ENCODE assay signal across 8 mouse cellular contexts in genomic region chr6:87335091-87335934, GRCm38 (mm10). TPM values are rescaled to one million over a fixed set of nuclear protein-coding genes. Genes with fewer than 3 reads are reported as not detected.
A peak's percentile ranks its signal among the peaks of the same experiment; 100 is the strongest.
DNase-seq lines count a peak whose midpoint lies in the region; ATAC-seq and TF ChIP-seq lines count a peak whose summit lies in the region.

TSS of gene Antxr1 (minus strand) at chr6:87335821.

- H3K4me3 ChIP-seq in embryonic facial prominence, embryonic 10.5 days = peak within 1 kb of the TSS; percentile 83
- H3K4me3 ChIP-seq in heart, adult 2 months = peak within 1 kb of the TSS; percentile 59
- H3K4me3 ChIP-seq in limb, embryonic 14.5 days (replicated peaks; ENCODE audit: low read length) = peak within 1 kb of the TSS; percentile 88
- peak within 1 kb of the TSS; percentile 73 for H3K4me3 ChIP-seq in midbrain, embryonic 16.5 days (ENCODE audit: low read depth, low read length)
- peak within 1 kb of the TSS; percentile 77 for H3K4me3 ChIP-seq in stomach, postnatal 0 days (ENCODE audit: low read depth, low read length)

- under 1% methylated on average over 54 of the region's 54 CpGs for WGBS in embryonic facial prominence, embryonic 10.5 days
- under 1% methylated on average over 53 of the region's 54 CpGs for WGBS in heart, adult 2 months
- under 1% methylated on average over 48 of the region's 54 CpGs for WGBS in limb, embryonic 14.5 days
- WGBS in midbrain, embryonic 16.5 days = under 1% methylated on average over 54 of the region's 54 CpGs
- WGBS in stomach, postnatal 0 days = 1% methylated on average over 54 of the region's 54 CpGs

- H3K4me2 ChIP-seq in limb, embryonic 14.5 days (replicated peaks; ENCODE audit: low read depth, low read length, severe bottlenecking) = peak within 1 kb of the TSS; percentile 75
- peak within 1 kb of the TSS; percentile 98 for H3K4me2 ChIP-seq in midbrain, embryonic 16.5 days (ENCODE audit: low read length)
- H3K4me2 ChIP-seq in stomach, postnatal 0 days (replicated peaks; ENCODE audit: low read depth) = peak within 1 kb of the TSS; percentile 70

- no peaks in the 10 kb centered on the region for H3K36me3 ChIP-seq in embryonic facial prominence, embryonic 10.5 days (replicated peaks)
- no peaks in the 10 kb centered on the region for H3K36me3 ChIP-seq in heart, adult 2 months (ENCODE audit: control insufficient read depth, insufficient read depth, low read length)
- no peaks in the 10 kb centered on the region for H3K36me3 ChIP-seq in limb, embryonic 14.5 days (ENCODE audit: control insufficient read depth, insufficient read depth, low read length)
- no peaks in the 10 kb centered on the region for H3K36me3 ChIP-seq in midbrain, embryonic 16.5 days (ENCODE audit: control insufficient read depth, insufficient read depth, low read length)
- H3K36me3 ChIP-seq in stomach, postnatal 0 days (ENCODE audit: control insufficient read depth, insufficient read depth, low read length) = no peaks in the 10 kb centered on the region

- no peak for TF ChIP-seq EP300 in heart, adult 2 months (IDR thresholded peaks at IDR 0.05; ENCODE audit: insufficient read depth, low read depth, low read length)
- TF ChIP-seq EP300 in stomach, postnatal 0 days (optimal IDR thresholded peaks at IDR 0.05) = peak; percentile 63

- no peaks in the 10 kb centered on the region for H3K79me2 ChIP-seq in heart, adult 2 months (replicated peaks; ENCODE audit: control insufficient read depth, insufficient read depth, low read length)

- TF ChIP-seq CTCF in heart, adult 2 months (IDR thresholded peaks at IDR 0.05) = peak; percentile 67
- TF ChIP-seq CTCF in stomach, postnatal 0 days (IDR thresholded peaks at IDR 0.05; ENCODE audit: low read depth) = peak; percentile 67

- no peaks in the 10 kb centered on the region for H3K9me3 ChIP-seq in embryonic facial prominence, embryonic 10.5 days
- no peaks in the 10 kb centered on the region for H3K9me3 ChIP-seq in limb, embryonic 14.5 days (ENCODE audit: control insufficient read depth, low read length)
- no peaks in the 10 kb centered on the region for H3K9me3 ChIP-seq in midbrain, embryonic 16.5 days (replicated peaks; ENCODE audit: control insufficient read depth, low read length, poor library complexity, severe bottlenecking)
- H3K9me3 ChIP-seq in stomach, postnatal 0 days (ENCODE audit: control insufficient read depth, low read length) = no peaks in the 10 kb centered on the region

- TF ChIP-seq POLR2A in heart, adult 2 months (IDR thresholded peaks at IDR 0.05; ENCODE audit: insufficient read depth, low read depth, low read length) = no peak
- TF ChIP-seq POLR2A in limb, embryonic 14.5 days (IDR thresholded peaks at IDR 0.05; ENCODE audit: borderline replicate concordance, extremely low read depth, insufficient read depth, insufficient read length) = 0 out of 2 replicates have a peak, but pooled peaks have one; percentile 52

- H3K27me3 ChIP-seq in embryonic facial prominence, embryonic 10.5 days (replicated peaks; ENCODE audit: low read depth, poor library complexity, severe bottlenecking) = peaks cover 4% of the 10 kb centered on the region; the same call in 1 of the 2 replicates
- no peaks in the 10 kb centered on the region; the same call in 1 of the 2 replicates for H3K27me3 ChIP-seq in heart, adult 2 months (ENCODE audit: control insufficient read depth, insufficient read depth, low read length)
- no peaks in the 10 kb centered on the region for H3K27me3 ChIP-seq in limb, embryonic 14.5 days (ENCODE audit: control insufficient read depth, insufficient read depth, low read length)
- H3K27me3 ChIP-seq in midbrain, embryonic 16.5 days (ENCODE audit: control insufficient read depth, insufficient read depth, low read depth, low read length) = no peaks in the 10 kb centered on the region
- no peaks in the 10 kb centered on the region for H3K27me3 ChIP-seq in stomach, postnatal 0 days (ENCODE audit: control insufficient read depth, insufficient read depth, low read length)

- peak; percentile 80 for ATAC-seq in limb, embryonic 14.5 days (ENCODE audit: low FRiP score, low read depth)
- peak; percentile 80 for ATAC-seq in midbrain, embryonic 16.5 days
- ATAC-seq in stomach, postnatal 0 days (ENCODE audit: low FRiP score, low TSS enrichment) = peak; percentile 69

- H3K9ac ChIP-seq in heart, adult 2 months (ENCODE audit: low read depth, low read length) = peak within 1 kb of the TSS; percentile 75
- peak within 1 kb of the TSS; percentile 98 for H3K9ac ChIP-seq in limb, embryonic 14.5 days (ENCODE audit: low read depth, low read length, severe bottlenecking)
- peak within 1 kb of the TSS; percentile 79 for H3K9ac ChIP-seq in midbrain, embryonic 16.5 days (ENCODE audit: low read depth, low read length)
- H3K9ac ChIP-seq in stomach, postnatal 0 days (ENCODE audit: low read length) = peak within 1 kb of the TSS; percentile 88

- peak; percentile 20 to 49 for DNase-seq in spleen, postnatal 10 days (ENCODE audit: low spot score in 2 of 2)
- DNase-seq in spleen, postnatal 14 days (ENCODE audit: low spot score in 2 of 2) = no peak
- DNase-seq in embryonic facial prominence, embryonic 10.5 days (ENCODE audit: low spot score) = peak; percentile 78
- DNase-seq in heart, adult 2 months = peak; percentile 66 to 70
- DNase-seq in kidney, adult 18-20 months = peak; percentile 65
- peak; percentile 72 for DNase-seq in limb, embryonic 14.5 days (ENCODE audit: low spot score)
- peak; percentile 64 for DNase-seq in stomach, postnatal 0 days (ENCODE audit: low spot score)

- intact Hi-C loops in heart, adult 2 months (cut with DNase I) = loop anchor here (1.0 kb wide), 1 partner anchor 234 kb away; no protein-coding TSS in a partner anchor

- H3K27ac ChIP-seq in embryonic facial prominence, embryonic 10.5 days (replicated peaks) = peak within 1 kb of the TSS; percentile 94
- peak within 1 kb of the TSS; percentile 76 for H3K27ac ChIP-seq in heart, adult 2 months
- peak within 1 kb of the TSS; percentile 97 for H3K27ac ChIP-seq in limb, embryonic 14.5 days (replicated peaks; ENCODE audit: low read depth, low read length)
- peak within 1 kb of the TSS; percentile 73 for H3K27ac ChIP-seq in midbrain, embryonic 16.5 days (ENCODE audit: low read length)
- peak within 1 kb of the TSS; percentile 94 for H3K27ac ChIP-seq in stomach, postnatal 0 days (replicated peaks)

- peaks cover 26% of the 10 kb centered on the region for H3K4me1 ChIP-seq in embryonic facial prominence, embryonic 10.5 days
- no peaks in the 10 kb centered on the region for H3K4me1 ChIP-seq in heart, adult 2 months (ENCODE audit: control insufficient read depth, insufficient read depth, low read length)
- H3K4me1 ChIP-seq in limb, embryonic 14.5 days (ENCODE audit: control insufficient read depth, insufficient read depth, low read length) = peaks cover 20% of the 10 kb centered on the region
- H3K4me1 ChIP-seq in midbrain, embryonic 16.5 days (ENCODE audit: control insufficient read depth, insufficient read depth, low read length) = peaks cover 10% of the 10 kb centered on the region; the same call in 1 of the 2 replicates
- H3K4me1 ChIP-seq in stomach, postnatal 0 days (replicated peaks; ENCODE audit: control insufficient read depth, insufficient read depth) = no peaks in the 10 kb centered on the region; the same call in 1 of the 2 replicates

RNA-seq across cellular contexts. Expression of gene Antxr1, which starts in this region (rescaled TPM):
- 4.8 and 6.2 TPM in 2 replicates for polyA plus RNA-seq in embryonic facial prominence, embryonic 10.5 days (2016; fragmentation: Nextera tagmentation; extraction: Ambion mirVana)
- total RNA-seq in heart, adult 2 months (2021) = 1 to 10 TPM; 6.5 to 8.5 TPM
- polyA plus RNA-seq in heart, adult 2 months (2012; rRNA removed) = 4.8 and 7.1 TPM in 2 replicates
- 70.3 and 75.7 TPM in 2 replicates for polyA plus RNA-seq in limb, embryonic 14.5 days (2012; rRNA removed)
- polyA plus RNA-seq in limb, embryonic 14.5 days (2014; fragmentation: Nextera tagmentation; extraction: Ambion mirVana) = 33.8 and 39.2 TPM in 2 replicates
- 2.7 and 3.0 TPM in 2 replicates for polyA plus RNA-seq in midbrain, embryonic 16.5 days (2015; fragmentation: Nextera tagmentation; extraction: Ambion mirVana)
- polyA plus RNA-seq in stomach, postnatal 0 days (2015; fragmentation: Nextera tagmentation; extraction: Ambion mirVana) = 5.9 and 6.9 TPM in 2 replicates

Comparison
In these comparisons a context has a peak if more than half of its experiments do, and no peak if none do; other contexts are left out.
1. DNase-seq: peak in spleen, postnatal 10 days (2 of 2), embryonic facial prominence, embryonic 10.5 days (single experiment), heart, adult 2 months (2 of 2), kidney, adult 18-20 months (single experiment), limb, embryonic 14.5 days (single experiment) and stomach, postnatal 0 days (single experiment); none in spleen, postnatal 14 days (0 of 2).
2. Peak in every context shown above with its lines, with median percentiles within 50 percentile points of each other: H3K27ac ChIP-seq, H3K4me3 ChIP-seq, H3K9ac ChIP-seq, ATAC-seq and H3K4me2 ChIP-seq.